Mouse (Mus musculus): Measurements from ENCODE around the gene Snap23.

GRCm38 (mm10) chr2:120575978-120576377 is 8.5 kb downstream of the Snap23 start:
- TF ChIP-seq CTCF (IDR thresholded peaks at IDR 0.05; ENCODE audit: low read depth) (no peak), EP300 (optimal IDR thresholded peaks at IDR 0.05) (no peak)
